Mouse (Mus musculus) ES-E14 (cell line): ENCODE measurements around the gene Dapl1.

Experiments used
- CHD2 ChIP-seq: IDR thresholded peaks from 2 replicates; pipeline ENCODE4 v1.6.1; 2014; ENCODE audit warnings: mild to moderate bottlenecking, low read depth, low read length, inconsistent platforms
- HCFC1 ChIP-seq: IDR thresholded peaks from 2 replicates; pipeline ENCODE4 v1.6.1; 2012; ENCODE audit warnings: low read length, inconsistent platforms, borderline replicate concordance; ENCODE audit not compliant: insufficient read depth
- ZC3H11A ChIP-seq: IDR thresholded peaks from 2 replicates; pipeline ENCODE4 v1.6.1; 2012; ENCODE audit warnings: low read depth, mild to moderate bottlenecking, inconsistent platforms, low read length, borderline replicate concordance

DNA sequence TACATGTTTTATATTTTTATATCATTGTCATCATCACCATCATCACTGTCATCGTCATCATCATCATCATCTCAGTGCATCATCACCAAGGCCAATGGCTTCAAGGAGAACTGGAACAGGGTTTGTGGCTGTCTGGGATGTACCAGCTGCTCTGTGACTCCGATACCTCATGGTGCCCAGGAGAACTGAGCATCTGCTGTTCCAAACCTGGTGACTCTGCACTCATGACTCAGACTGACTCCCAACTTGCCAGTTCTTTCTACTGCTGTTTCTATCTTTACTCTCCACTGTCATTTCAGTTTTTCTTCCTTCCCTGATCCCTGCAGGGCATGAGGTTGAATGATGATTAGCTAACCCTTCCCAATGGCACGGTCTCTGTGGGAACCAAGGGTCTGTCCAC lies 46.4 kb downstream of the Dapl1 start:
- TF ChIP-seq CHD2 (no peak), HCFC1 (no peak), ZC3H11A (no peak)
